Mouse (Mus musculus) midbrain, embryonic 15.5 days (tissue): ENCODE results near the gene Lyz1. TPM values are rescaled to one million over a fixed set of nuclear protein-coding genes. Genes with fewer than 3 reads are reported as not detected.
"Not testable (repeated sequence)": the region's sequence is repeated elsewhere in the genome, so short reads cannot be mapped to it uniquely, and the experiment has no call there.

ENCODE experiments used
- ATAC-seq: fragments of 200-750 bp; cut with Nextera tagmentation; replicated peaks from 2 replicates; pipeline ENCODE4 v1.8.0; 2017; ENCODE audit warnings: moderate TSS enrichment
- H3K27ac ChIP-seq: fragments of 300-500 bp; sonication (generic); 2 replicates; pipeline ENCODE4 v1.5.1; 2015; ENCODE audit warnings: mild to moderate bottlenecking, inconsistent platforms
- H3K27me3 ChIP-seq: fragments of 300-500 bp; sonication (generic); replicated peaks from 2 replicates; pipeline ENCODE4 v1.6.1; 2015; ENCODE audit warnings: inconsistent platforms
- H3K36me3 ChIP-seq: fragments of 300-500 bp; sonication (generic); replicated peaks from 2 replicates; pipeline ENCODE4 v1.6.1; 2015; ENCODE audit warnings: inconsistent platforms
- H3K4me1 ChIP-seq: fragments of 300-500 bp; sonication (generic); 2 replicates; pipeline ENCODE4 v1.6.1; 2015; ENCODE audit warnings: inconsistent platforms
- H3K4me2 ChIP-seq: fragments of 300-500 bp; sonication (generic); 2 replicates; pipeline ENCODE4 v1.6.1; 2015; ENCODE audit warnings: inconsistent platforms, mild to moderate bottlenecking, moderate library complexity
- H3K4me3 ChIP-seq: fragments of 300-500 bp; sonication (generic); 2 replicates; pipeline ENCODE4 v1.5.1; 2015; ENCODE audit warnings: mild to moderate bottlenecking, inconsistent platforms
- H3K9ac ChIP-seq: fragments of 300-500 bp; sonication (generic); 2 replicates; pipeline ENCODE4 v1.6.1; 2015; ENCODE audit warnings: mild to moderate bottlenecking, inconsistent platforms
- H3K9me3 ChIP-seq: fragments of 300-500 bp; sonication (generic); 2 replicates; pipeline ENCODE4 v1.6.1; 2016; ENCODE audit warnings: inconsistent platforms
- WGBS: fragments of 180-500 bp; shearing (Covaris S2); methylation state at CpG from one replicate; pipeline ENCODE4 v1.1.7; 2015; ENCODE audit warnings: mixed read lengths; 5-methylcytosine and 5-hydroxymethylcytosine counted together
- polyA plus RNA-seq: library from polyadenylated mRNA; unstranded; fragments of >200 nt; fragmentation: Nextera tagmentation; extraction: Ambion mirVana; gene quantifications from 2 replicates; pipeline ENCODE4 v1.2.1, GENCODE M21; 2015

The Lyz1 gene
- polyA plus RNA-seq, 1 experiment from 2014 or later: not detected

GRCm38 (mm10) chr10:117284578-117285520, 7.8 kb downstream of the Lyz1 start:
- Histone ChIP-seq H3K9ac (no peak overlapping the region), H3K9me3 (no peaks in the 10 kb centered on the region), H3K4me2 (no peak overlapping the region), H3K27ac (no peak overlapping the region), H3K27me3 (no peaks in the 10 kb centered on the region), H3K36me3 (no peaks in the 10 kb centered on the region), H3K4me3 (no peak overlapping the region), H3K4me1 (no peaks in the 10 kb centered on the region)
- WGBS: 88% methylated on average over 10 of the region's 10 CpGs
- ATAC-seq: no peak

- Histone ChIP-seq H3K27ac (no peak overlapping the region), H3K4me3 (no peak overlapping the region), H3K4me2 (no peak overlapping the region), H3K27me3 (no peaks in the 10 kb centered on the region), H3K9ac (no peak overlapping the region), H3K9me3 (no peaks in the 10 kb centered on the region), H3K36me3 (no peaks in the 10 kb centered on the region), H3K4me1 (no peaks in the 10 kb centered on the region)
- WGBS: 85% methylated on average over 7 of the region's 7 CpGs
- ATAC-seq: no peak
These were observed 8.6 kb downstream of the Lyz1 start for GRCm38 (mm10) chr10:117283871-117284577.

GRCm38 (mm10) chr10:117283196-117283595, 9.5 kb downstream of the Lyz1 start:
- 90% methylated on average over 4 of the region's 4 CpGs for WGBS
- H3K9ac ChIP-seq, ATAC-seq, H3K4me2 ChIP-seq, H3K27me3 ChIP-seq, H3K9me3 ChIP-seq, H3K4me1 ChIP-seq, H3K4me3 ChIP-seq, H3K36me3 ChIP-seq, H3K27ac ChIP-seq: not testable (repeated sequence)

GRCm38 (mm10) chr10:117282551-117282950, 10.1 kb downstream of the Lyz1 start:
- 87% methylated on average over 2 of the region's 2 CpGs for WGBS
- Histone ChIP-seq H3K36me3 (no peaks in the 10 kb centered on the region), H3K9me3 (no peaks in the 10 kb centered on the region), H3K27ac (no peak overlapping the region), H3K9ac (no peak overlapping the region), H3K27me3 (no peaks in the 10 kb centered on the region), H3K4me3 (no peak overlapping the region), H3K4me1 (no peaks in the 10 kb centered on the region), H3K4me2 (no peak overlapping the region)
- ATAC-seq: no peak

- Histone ChIP-seq H3K9ac (no peak within 1 kb of the TSS), H3K27me3 (no peaks in the 10 kb centered on the region), H3K4me3 (no peak within 1 kb of the TSS), H3K4me2 (no peak within 1 kb of the TSS), H3K4me1 (no peaks in the 10 kb centered on the region), H3K27ac (no peak within 1 kb of the TSS), H3K36me3 (no peaks in the 10 kb centered on the region), H3K9me3 (no peaks in the 10 kb centered on the region)
- ATAC-seq: no peak
- WGBS: 69% methylated on average over 4 of the region's 4 CpGs
These were observed 10.6 kb downstream of the Lyz1 start, which contains the start of gene Lyz2 for GRCm38 (mm10) chr10:117282049-117282448. Gene Lyz2, minus strand, starts transcription at chr10:117282321.

- Histone ChIP-seq H3K4me1 (no peaks in the 10 kb centered on the region), H3K9ac (no peak overlapping the region), H3K9me3 (no peaks in the 10 kb centered on the region), H3K4me3 (no peak overlapping the region), H3K27ac (no peak overlapping the region), H3K36me3 (no peaks in the 10 kb centered on the region), H3K27me3 (no peaks in the 10 kb centered on the region), H3K4me2 (no peak overlapping the region)
- ATAC-seq: no peak
- 89% methylated on average over 7 of the region's 7 CpGs for WGBS
These were observed 11.2 kb downstream of the Lyz1 start for GRCm38 (mm10) chr10:117281381-117281920.

GRCm38 (mm10) chr10:117280000-117280399, 12.7 kb downstream of the Lyz1 start:
- Histone ChIP-seq H3K27ac (no peak overlapping the region), H3K4me3 (no peak overlapping the region), H3K36me3 (no peaks in the 10 kb centered on the region), H3K9ac (no peak overlapping the region), H3K9me3 (no peaks in the 10 kb centered on the region), H3K27me3 (no peaks in the 10 kb centered on the region), H3K4me1 (no peaks in the 10 kb centered on the region), H3K4me2 (no peak overlapping the region)
- ATAC-seq: no peak
- WGBS: 68% methylated on average over 1 of the region's 1 CpGs

GRCm38 (mm10) chr10:117278510-117278909, 14.2 kb downstream of the Lyz1 start:
- not testable (repeated sequence) for H3K9me3 ChIP-seq, H3K4me1 ChIP-seq, ATAC-seq, H3K27ac ChIP-seq, H3K36me3 ChIP-seq, H3K4me3 ChIP-seq, H3K4me2 ChIP-seq, H3K27me3 ChIP-seq, H3K9ac ChIP-seq
- WGBS: 58% methylated on average over 2 of the region's 2 CpGs

GRCm38 (mm10) chr10:117277779-117278178, 14.9 kb downstream of the Lyz1 start:
- not testable (repeated sequence) for H3K9ac ChIP-seq, H3K4me1 ChIP-seq, H3K4me2 ChIP-seq, H3K27ac ChIP-seq, H3K4me3 ChIP-seq, H3K36me3 ChIP-seq, H3K9me3 ChIP-seq, ATAC-seq, H3K27me3 ChIP-seq
- WGBS: 86% methylated on average over 9 of the region's 9 CpGs

- Histone ChIP-seq H3K4me3 (no peak overlapping the region), H3K4me2 (no peak overlapping the region), H3K36me3 (no peaks in the 10 kb centered on the region), H3K27me3 (no peaks in the 10 kb centered on the region), H3K9ac (no peak overlapping the region), H3K27ac (no peak overlapping the region), H3K9me3 (no peaks in the 10 kb centered on the region), H3K4me1 (no peaks in the 10 kb centered on the region)
- WGBS: 86% methylated on average over 10 of the region's 10 CpGs
- ATAC-seq: no peak
These were observed 16.8 kb downstream of the Lyz1 start for GRCm38 (mm10) chr10:117275681-117276369.

- WGBS: 87% methylated on average over 4 of the region's 7 CpGs
- not testable (repeated sequence) for H3K36me3 ChIP-seq, ATAC-seq
These were observed 18.0 kb downstream of the Lyz1 start for GRCm38 (mm10) chr10:117274645-117275044.

GRCm38 (mm10) chr10:117272023-117272422, 20.6 kb downstream of the Lyz1 start:
- Histone ChIP-seq H3K4me1 (no peaks in the 10 kb centered on the region), H3K9ac (no peak overlapping the region), H3K9me3 (no peaks in the 10 kb centered on the region), H3K36me3 (no peaks in the 10 kb centered on the region), H3K4me3 (no peak overlapping the region), H3K4me2 (no peak overlapping the region), H3K27me3 (no peaks in the 10 kb centered on the region), H3K27ac (no peak overlapping the region)
- ATAC-seq: no peak

More at GRCm38 (mm10) chr10:117274645-117275044, 18.0 kb downstream of the Lyz1 start:
- H3K4me2 ChIP-seq, H3K27me3 ChIP-seq, H3K27ac ChIP-seq, H3K9me3 ChIP-seq, H3K4me3 ChIP-seq, H3K4me1 ChIP-seq, H3K9ac ChIP-seq: not testable (repeated sequence)
